Mouse (Mus musculus) C2C12 (cell line): Measurements from ENCODE around the gene 4930451I11Rik.

Source experiments
- CTCF ChIP-seq: IDR thresholded peaks from one replicate; pipeline ENCODE4 v1.5.1; 2011; ENCODE audit not compliant: control insufficient read depth, insufficient read depth, insufficient read length
- USF1 ChIP-seq: IDR thresholded peaks from one replicate; pipeline ENCODE4 v1.6.1; 2011; ENCODE audit warnings: low read depth, mild to moderate bottlenecking, control low read depth, moderate library complexity

DNA sequence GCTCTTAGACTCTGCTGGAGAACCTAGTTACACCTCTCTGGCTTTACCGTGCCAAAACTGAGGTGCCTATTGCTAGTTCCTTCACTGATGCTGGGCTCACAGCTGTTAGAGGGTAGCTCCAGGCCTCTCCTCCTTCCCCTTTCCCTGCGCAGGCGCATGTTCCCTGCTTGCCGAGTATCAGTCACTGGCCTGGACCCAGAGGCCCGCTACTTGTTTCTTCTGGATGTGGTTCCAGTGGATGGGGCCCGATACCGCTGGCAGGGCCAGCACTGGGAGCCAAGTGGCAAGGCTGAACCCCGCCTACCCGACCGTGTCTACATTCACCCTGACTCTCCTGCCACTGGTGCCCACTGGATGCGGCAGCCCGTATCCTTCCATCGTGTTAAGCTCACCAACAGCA lies 48.7 kb downstream of the 4930451I11Rik start:
- TF ChIP-seq USF1 (no peak), CTCF (no peak)
